Comparison of ENCODE assay signal across 34 mouse cellular contexts in the genomic region with DNA sequence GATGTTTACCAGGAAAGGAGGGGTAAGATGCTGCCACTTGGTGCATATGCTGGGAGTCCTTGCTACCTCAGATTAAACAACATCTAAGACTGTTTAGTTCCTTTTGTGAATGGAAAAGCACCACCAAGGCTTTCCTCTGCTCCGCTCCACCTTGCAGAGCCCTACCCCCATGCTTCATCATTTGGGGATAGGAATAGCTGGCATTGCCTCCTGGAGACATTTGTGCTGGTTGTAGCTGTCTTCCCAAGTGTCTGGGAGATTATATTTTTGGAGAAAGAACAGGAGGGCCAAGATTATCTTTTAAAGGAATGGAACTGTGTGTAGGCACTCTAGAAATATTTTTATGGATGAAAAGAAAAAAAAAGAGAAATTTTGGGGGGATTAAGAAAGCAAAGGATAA. TPM values are rescaled to one million over a fixed set of nuclear protein-coding genes. Genes with fewer than 3 reads are reported as not detected.
DNase-seq lines count a peak whose midpoint lies in the region; ATAC-seq and TF ChIP-seq lines count a peak whose summit lies in the region.
"Had no signal": no experiment of that assay in that cellular context is flagged by ENCODE, and none has a peak within 500 bp of the region (broad histone marks: within the 10 kb centered on the region; RNA-seq: fewer than 3 reads in every experiment).

No protein-coding gene starts in this region.

- H3K27ac ChIP-seq in cerebellum, adult 2 months (ENCODE audit: insufficient read depth, low read length), result 0 out of 2 replicates have a peak overlapping the region, but pooled peaks have one; percentile 7
- no peak overlapping the region for H3K27ac ChIP-seq in hindbrain, postnatal 0 days
- H3K27ac ChIP-seq in hindbrain, embryonic 11.5 days (ENCODE audit: low read depth, low read length), result no peak overlapping the region
- H3K27ac ChIP-seq in midbrain, embryonic 16.5 days (ENCODE audit: low read length), result no peak overlapping the region
- H3K27ac ChIP-seq in midbrain, embryonic 13.5 days, result no peak overlapping the region
- H3K27ac ChIP-seq: embryonic facial prominence, embryonic 12.5 days; forebrain, embryonic 15.5 days; heart, embryonic 15.5 days; hindbrain, embryonic 14.5 days; intestine, embryonic 15.5 days; limb, embryonic 13.5 days; lung, embryonic 15.5 days; midbrain, embryonic 12.5 days; neural tube, embryonic 12.5 days had no signal

- TF ChIP-seq CTCF in cerebellum, adult 2 months (IDR thresholded peaks at IDR 0.05; ENCODE audit: borderline replicate concordance, insufficient read depth, low read depth, low read length), result no peak
- no peak for TF ChIP-seq CTCF in hindbrain, postnatal 0 days (IDR thresholded peaks at IDR 0.05; ENCODE audit: low read depth)

- peaks cover 6% of the 10 kb centered on the region; the same call in 1 of the 2 replicates for H3K4me1 ChIP-seq in cerebellum, adult 2 months (ENCODE audit: control insufficient read depth, insufficient read depth, low read length)
- no peaks in the 10 kb centered on the region for H3K4me1 ChIP-seq in hindbrain, postnatal 0 days (ENCODE audit: insufficient read depth, low read length)
- H3K4me1 ChIP-seq in hindbrain, embryonic 11.5 days (replicated peaks; ENCODE audit: control insufficient read depth, insufficient read depth, low read length), result no peaks in the 10 kb centered on the region
- H3K4me1 ChIP-seq in midbrain, embryonic 16.5 days (ENCODE audit: control insufficient read depth, insufficient read depth, low read length), result peaks cover 10% of the 10 kb centered on the region; the same call in 1 of the 2 replicates
- peaks cover 16% of the 10 kb centered on the region for H3K4me1 ChIP-seq in midbrain, embryonic 13.5 days (replicated peaks)

- H3K36me3 ChIP-seq in hindbrain, postnatal 0 days (ENCODE audit: insufficient read depth, low read length), result no peaks in the 10 kb centered on the region
- no peaks in the 10 kb centered on the region for H3K36me3 ChIP-seq in hindbrain, embryonic 11.5 days (ENCODE audit: control insufficient read depth, insufficient read depth, low read length)
- H3K36me3 ChIP-seq in midbrain, embryonic 16.5 days (ENCODE audit: control insufficient read depth, insufficient read depth, low read length), result no peaks in the 10 kb centered on the region
- H3K36me3 ChIP-seq in midbrain, embryonic 13.5 days, result no peaks in the 10 kb centered on the region
- H3K36me3 ChIP-seq: embryonic facial prominence, embryonic 12.5 days; forebrain, embryonic 15.5 days; heart, embryonic 15.5 days; intestine, embryonic 15.5 days; limb, embryonic 13.5 days; lung, embryonic 15.5 days; midbrain, embryonic 12.5 days; neural tube, embryonic 12.5 days had no signal

- no peak for ATAC-seq in hindbrain, postnatal 0 days
- ATAC-seq in hindbrain, embryonic 11.5 days (ENCODE audit: low FRiP score), result no peak
- no peak for ATAC-seq in midbrain, embryonic 16.5 days
- ATAC-seq in midbrain, embryonic 13.5 days, result no peak
- ATAC-seq: activated CD4-positive, CD25-positive, alpha-beta regulatory T cell, adult 4 months; forebrain, embryonic 15.5 days; intestine, embryonic 15.5 days had no signal

- H3K4me2 ChIP-seq in hindbrain, postnatal 0 days (ENCODE audit: low read depth, low read length), result peak overlapping the region; percentile 73
- H3K4me2 ChIP-seq in hindbrain, embryonic 11.5 days (replicated peaks; ENCODE audit: low read depth, low read length), result no peak overlapping the region
- peak overlapping the region; percentile 48; the same call in 1 of the 2 replicates for H3K4me2 ChIP-seq in midbrain, embryonic 16.5 days (ENCODE audit: low read length)
- no peak overlapping the region for H3K4me2 ChIP-seq in midbrain, embryonic 13.5 days (replicated peaks)
- H3K4me2 ChIP-seq: embryonic facial prominence, embryonic 12.5 days; forebrain, embryonic 15.5 days; heart, embryonic 15.5 days; intestine, embryonic 15.5 days; limb, embryonic 13.5 days; liver, embryonic 11.5 days; lung, embryonic 15.5 days; midbrain, embryonic 12.5 days; neural tube, embryonic 12.5 days had no signal

- H3K4me3 ChIP-seq in cerebellum, adult 2 months (replicated peaks; ENCODE audit: insufficient read depth, low read depth, low read length), result peak overlapping the region; percentile 57
- peak overlapping the region; percentile 6; the same call in 1 of the 2 replicates for H3K4me3 ChIP-seq in hindbrain, postnatal 0 days (ENCODE audit: low read length)
- H3K4me3 ChIP-seq in hindbrain, embryonic 11.5 days (ENCODE audit: low read depth, low read length), result no peak overlapping the region
- no peak overlapping the region for H3K4me3 ChIP-seq in midbrain, embryonic 16.5 days (ENCODE audit: low read depth, low read length)
- H3K4me3 ChIP-seq in midbrain, embryonic 13.5 days (replicated peaks), result no peak overlapping the region
- H3K4me3 ChIP-seq: embryonic facial prominence, embryonic 12.5 days; forebrain, embryonic 15.5 days; heart, embryonic 15.5 days; intestine, embryonic 15.5 days; limb, embryonic 13.5 days; lung, embryonic 15.5 days; midbrain, embryonic 12.5 days; neural tube, embryonic 12.5 days had no signal

- no peaks in the 10 kb centered on the region for H3K27me3 ChIP-seq in cerebellum, adult 2 months (ENCODE audit: control insufficient read depth, insufficient read depth, low read length)
- no peaks in the 10 kb centered on the region for H3K27me3 ChIP-seq in hindbrain, postnatal 0 days (ENCODE audit: insufficient read depth, low read length)
- H3K27me3 ChIP-seq in hindbrain, embryonic 11.5 days (ENCODE audit: control insufficient read depth, insufficient read depth, low read length), result peaks cover 4% of the 10 kb centered on the region
- no peaks in the 10 kb centered on the region for H3K27me3 ChIP-seq in midbrain, embryonic 16.5 days (ENCODE audit: control insufficient read depth, insufficient read depth, low read depth, low read length)
- H3K27me3 ChIP-seq in midbrain, embryonic 13.5 days, result peaks cover 11% of the 10 kb centered on the region; the same call in 1 of the 2 replicates
- H3K27me3 ChIP-seq: CH12.LX had no signal

- no peak for TF ChIP-seq POLR2A in cerebellum, adult 2 months (IDR thresholded peaks at IDR 0.05; ENCODE audit: borderline replicate concordance, insufficient read depth, low read length)

- no peak overlapping the region for H3K9ac ChIP-seq in hindbrain, postnatal 0 days (replicated peaks; ENCODE audit: low read length)
- no peak overlapping the region for H3K9ac ChIP-seq in hindbrain, embryonic 11.5 days (ENCODE audit: low read depth, low read length)
- no peak overlapping the region for H3K9ac ChIP-seq in midbrain, embryonic 16.5 days (ENCODE audit: low read depth, low read length)
- H3K9ac ChIP-seq in midbrain, embryonic 13.5 days (replicated peaks), result no peak overlapping the region
- H3K9ac ChIP-seq: embryonic facial prominence, embryonic 12.5 days; forebrain, embryonic 15.5 days; heart, embryonic 15.5 days; hindbrain, embryonic 14.5 days; intestine, embryonic 15.5 days; limb, embryonic 13.5 days; lung, embryonic 15.5 days; midbrain, embryonic 12.5 days; neural tube, embryonic 12.5 days had no signal

- DNase-seq in cerebellum, adult 2 months, result no peak
- no peak for DNase-seq in cerebellum, postnatal 14 days
- no peak for DNase-seq in hindbrain, postnatal 0 days (ENCODE audit: low spot score)
- no peak for DNase-seq in hindbrain, embryonic 11.5 days (ENCODE audit: low spot score)
- peak; percentile 8 for DNase-seq in right cerebral cortex, postnatal 25 days
- no peak for DNase-seq in right cerebral cortex, postnatal 14 days
- DNase-seq: adrenal gland, adult 2 months; adrenal gland, postnatal 36 days; embryo, embryonic 11 days; gastrocnemius, postnatal 10 days; kidney, adult 2 months; kidney, postnatal 36 days; thymus, postnatal 4 days had no signal

- 38% methylated on average over 1 of the region's 1 CpGs for WGBS in cerebellum, adult 2 months
- WGBS in hindbrain, postnatal 0 days, result 97% methylated on average over 1 of the region's 1 CpGs
- 93% methylated on average over 1 of the region's 1 CpGs for WGBS in hindbrain, embryonic 11.5 days
- 89% methylated on average over 1 of the region's 1 CpGs for WGBS in midbrain, embryonic 16.5 days
- 93% methylated on average over 1 of the region's 1 CpGs for WGBS in midbrain, embryonic 13.5 days

- no peaks in the 10 kb centered on the region for H3K9me3 ChIP-seq in hindbrain, postnatal 0 days (ENCODE audit: low read length)
- H3K9me3 ChIP-seq in hindbrain, embryonic 11.5 days (ENCODE audit: control insufficient read depth, low read length), result no peaks in the 10 kb centered on the region
- no peaks in the 10 kb centered on the region for H3K9me3 ChIP-seq in midbrain, embryonic 16.5 days (replicated peaks; ENCODE audit: control insufficient read depth, low read length, poor library complexity, severe bottlenecking)
- H3K9me3 ChIP-seq in midbrain, embryonic 13.5 days, result no peaks in the 10 kb centered on the region
- H3K9me3 ChIP-seq: embryonic facial prominence, embryonic 12.5 days; forebrain, embryonic 15.5 days; heart, embryonic 15.5 days; intestine, embryonic 15.5 days; limb, embryonic 13.5 days; lung, embryonic 15.5 days; midbrain, embryonic 12.5 days; neural tube, embryonic 12.5 days had no signal

RNA-seq across cellular contexts. Expression of a gene that starts 3.3 kb away (rescaled TPM):
- 510 and 543 TPM in 2 replicates for polyA plus RNA-seq in cerebellum, adult 2 months (2012; rRNA removed)
- total RNA-seq in hindbrain, postnatal 0 days (2014; rRNA removed), result 154 and 182 TPM in 2 replicates
- polyA plus RNA-seq in hindbrain, postnatal 0 days (2015; fragmentation: Nextera tagmentation; extraction: Ambion mirVana), result 187 and 225 TPM in 2 replicates
- polyA plus RNA-seq in hindbrain, embryonic 11.5 days (2014; fragmentation: Nextera tagmentation; extraction: Ambion mirVana), result 1.9 and 2.9 TPM in 2 replicates
- 80.5 and 145 TPM in 2 replicates for polyA plus RNA-seq in midbrain, embryonic 16.5 days (2015; fragmentation: Nextera tagmentation; extraction: Ambion mirVana)
- 16.9 and 19.9 TPM in 2 replicates for polyA plus RNA-seq in midbrain, embryonic 13.5 days (2015; fragmentation: Nextera tagmentation; extraction: Ambion mirVana)
- total RNA-seq: CH12.LX; ES-E14; megakaryocyte progenitor cell, adult 5-6 weeks had no signal
- polyA plus RNA-seq: activated CD4-positive, CD25-positive, alpha-beta regulatory T cell, adult 4 months; C2C12; liver, embryonic 16.5 days; testis, adult 2 months had no signal

RNA-seq across cellular contexts. Expression of a gene that starts 22.8 kb away (rescaled TPM):
- 0.11 and 0.13 TPM in 2 replicates for polyA plus RNA-seq in cerebellum, adult 2 months (2012; rRNA removed)
- 0.22 TPM in 1 of 2 replicates, not detected in the other for total RNA-seq in hindbrain, postnatal 0 days (2014; rRNA removed)
- 0.73 and 0.91 TPM in 2 replicates for polyA plus RNA-seq in hindbrain, postnatal 0 days (2015; fragmentation: Nextera tagmentation; extraction: Ambion mirVana)
- polyA plus RNA-seq in hindbrain, embryonic 11.5 days (2014; fragmentation: Nextera tagmentation; extraction: Ambion mirVana), result 0.22 and 0.77 TPM in 2 replicates
- 0.52 and 0.70 TPM in 2 replicates for polyA plus RNA-seq in midbrain, embryonic 16.5 days (2015; fragmentation: Nextera tagmentation; extraction: Ambion mirVana)
- 0.17 and 0.49 TPM in 2 replicates for polyA plus RNA-seq in midbrain, embryonic 13.5 days (2015; fragmentation: Nextera tagmentation; extraction: Ambion mirVana)
- total RNA-seq: CH12.LX; heart, postnatal 25 days; megakaryocyte progenitor cell, adult 5-6 weeks had no signal
- polyA plus RNA-seq: adrenal gland, adult 2 months; gonadal fat pad, adult 2 months; kidney, adult 2 months had no signal

Comparison
In these comparisons a context has a peak if more than half of its experiments do, and no peak if none do; other contexts are left out.
1. H3K4me3 ChIP-seq: peak in cerebellum, adult 2 months (single experiment) and hindbrain, postnatal 0 days (single experiment); none in hindbrain, embryonic 11.5 days (single experiment), midbrain, embryonic 16.5 days (single experiment) and midbrain, embryonic 13.5 days (single experiment).
2. H3K4me2 ChIP-seq: peak in hindbrain, postnatal 0 days (single experiment) and midbrain, embryonic 16.5 days (single experiment); none in hindbrain, embryonic 11.5 days (single experiment) and midbrain, embryonic 13.5 days (single experiment).